ENCODE assay signal across 1 mouse cellular context in the genomic region with DNA sequence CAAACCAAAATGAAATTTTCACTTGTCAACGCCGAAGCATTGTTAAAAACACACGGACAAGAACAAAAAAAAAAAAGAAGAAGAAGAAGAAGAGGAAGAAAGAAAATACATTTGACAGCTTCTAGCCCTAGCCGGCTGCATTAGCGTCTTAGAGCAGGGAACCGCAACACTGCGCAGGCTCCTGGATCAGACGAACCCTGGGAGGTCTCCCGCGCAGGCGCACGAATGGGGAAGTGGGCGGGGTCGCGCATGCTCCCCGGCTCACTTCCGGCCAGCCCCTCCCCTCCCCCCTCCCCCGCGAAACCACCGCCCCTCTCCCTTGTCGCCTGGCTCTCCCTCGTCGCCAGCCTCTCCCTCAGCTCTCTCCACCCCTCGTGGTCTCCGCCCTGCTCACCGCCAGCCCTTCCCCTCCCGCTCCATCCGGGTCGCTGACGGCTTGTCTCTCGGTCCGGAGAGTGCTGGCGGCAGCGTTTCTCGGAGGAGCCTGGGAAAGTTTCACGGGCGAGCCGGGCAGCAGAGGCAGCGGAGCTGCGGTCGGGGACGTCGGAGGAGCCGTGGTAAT.
TF ChIP-seq lines count a peak whose summit lies in the region.

TSS of gene Herc4 (plus strand) at position 318 of the 562 bp plus-strand sequence.

TF ChIP-seq in MEL, 35 proteins besides CTCF, POLR2A, EP300 and RAD21 (continued from another document):
- TF ChIP-seq MEF2A (IDR thresholded peaks at IDR 0.05; ENCODE audit: extremely low read depth, insufficient replicate concordance, low read depth, low read length, poor library complexity, severe bottlenecking) (no peak), ELF1 (IDR thresholded peaks at IDR 0.05; ENCODE audit: low read depth, low read length) (peak; percentile 90), ZKSCAN1 (IDR thresholded peaks at IDR 0.05; ENCODE audit: low read depth, low read length) (no peak), ZC3H11A (IDR thresholded peaks at IDR 0.05; ENCODE audit: low read depth, low read length) (no peak), CHD1 (IDR thresholded peaks at IDR 0.05; ENCODE audit: low read depth, low read length) (0 out of 2 replicates have a peak, but pooled peaks have one; percentile 72), RCOR1 (IDR thresholded peaks at IDR 0.05; ENCODE audit: low read depth, low read length) (no peak), MAZ (IDR thresholded peaks at IDR 0.05; ENCODE audit: low read depth, low read length) (peak; percentile 74; the same call in 1 of the 2 replicates), MYC (IDR thresholded peaks at IDR 0.05; ENCODE audit: low read depth, low read length) (peak; percentile 47; the same call in 1 of the 2 replicates), MYB (IDR thresholded peaks at IDR 0.05; ENCODE audit: low read depth, low read length) (no peak), POLR2AphosphoS2 (IDR thresholded peaks at IDR 0.05; ENCODE audit: low read length) (peak; percentile 83), POLR2AphosphoS5 (IDR thresholded peaks at IDR 0.05; ENCODE audit: borderline replicate concordance, low read depth, low read length) (no peak)
